Mouse (Mus musculus) liver, postnatal 0 days (tissue): ENCODE results near the gene Tcte2.

Experiments
- CTCF ChIP-seq: sonication (generic); IDR thresholded peaks from 2 replicates; pipeline ENCODE4 v1.5.1; 2016; ENCODE audit warnings: antibody characterized with exemption, low read depth
- EP300 ChIP-seq: IDR thresholded peaks from 2 replicates; pipeline ENCODE4 v1.6.1; 2016; ENCODE audit warnings: antibody characterized with exemption, low read depth, mild to moderate bottlenecking

DNA sequence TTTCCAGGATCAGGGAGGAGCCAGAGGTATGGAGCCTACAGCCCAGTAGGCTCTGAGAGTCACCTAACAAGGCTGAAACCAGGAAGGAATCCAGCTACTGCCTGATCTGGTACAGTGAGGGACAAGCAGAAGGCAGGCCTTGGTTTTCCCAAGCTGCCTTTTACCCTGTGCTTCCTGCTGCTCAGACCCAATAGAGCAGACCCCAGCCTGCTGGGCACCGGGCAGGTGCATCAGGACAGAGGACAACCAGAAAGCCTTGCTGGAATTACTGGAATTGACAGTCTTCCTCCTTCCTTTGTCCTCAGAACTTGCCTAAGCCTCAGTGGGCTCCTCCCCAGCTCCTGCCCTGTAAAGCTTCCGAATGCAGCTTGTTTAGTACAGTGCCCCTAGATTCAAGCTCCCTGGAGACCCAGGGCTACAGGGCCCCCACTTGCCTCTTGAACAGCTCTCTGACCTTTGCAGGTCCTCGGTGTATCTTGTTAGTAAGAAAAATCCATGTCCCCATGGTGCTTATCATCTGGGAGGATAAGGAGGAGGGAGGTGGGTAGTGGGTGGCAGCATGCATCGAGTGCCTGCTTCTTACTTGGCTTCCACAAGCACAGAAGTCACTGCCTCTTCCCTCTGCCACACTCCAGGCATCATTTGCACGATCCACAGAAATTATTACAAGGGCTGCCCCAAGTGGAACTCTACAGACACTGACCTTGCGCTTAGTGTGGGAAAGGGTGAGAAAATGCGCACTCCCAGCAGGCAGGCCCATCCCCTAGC is 18.5 kb downstream of the Tcte2 start:
- TF ChIP-seq CTCF (no peak), EP300 (no peak)
